Mouse (Mus musculus): Measurements from ENCODE around the gene Cdc34b. TPM values are rescaled to one million over a fixed set of nuclear protein-coding genes. Genes with fewer than 3 reads are reported as not detected.

The Cdc34b gene
- polyA plus RNA-seq, 1 experiment from 2014 or later: 0.15 TPM

GRCm38 (mm10) chr11:94791700-94792099 lies 50.1 kb downstream of the Cdc34b start:
- ATAC-seq (ENCODE audit: low FRiP score, low read depth): no peak
- no peak overlapping the region for H3K4me2 ChIP-seq (replicated peaks)
- no peaks in the 10 kb centered on the region for H3K27me3 ChIP-seq
- no peak overlapping the region for H3K27ac ChIP-seq (replicated peaks)
- no peak overlapping the region for H3K9ac ChIP-seq (replicated peaks)
- no peaks in the 10 kb centered on the region for H3K36me3 ChIP-seq
- H3K4me3 ChIP-seq: no peak overlapping the region
- H3K9me3 ChIP-seq: no peaks in the 10 kb centered on the region
- no peaks in the 10 kb centered on the region for H3K4me1 ChIP-seq

Other genes starting within 250 kb of the Cdc34b start
- gene Epn3, start 241.8 kb upstream of the Cdc34b start, polyA plus RNA-seq (2016; fragmentation: Nextera tagmentation; extraction: Ambion mirVana): 0.47 and 0.68 TPM in 2 replicates
- gene Mycbpap, start 220.0 kb upstream of the Cdc34b start, polyA plus RNA-seq (2016; fragmentation: Nextera tagmentation; extraction: Ambion mirVana): 2.9 and 4.9 TPM in 2 replicates
- gene Rsad1, start 192.5 kb upstream of the Cdc34b start, polyA plus RNA-seq (2016; fragmentation: Nextera tagmentation; extraction: Ambion mirVana): 4.3 and 5.4 TPM in 2 replicates
- 0.31 and 0.45 TPM in 2 replicates for gene Chad, start 176.7 kb upstream of the Cdc34b start, polyA plus RNA-seq (2016; fragmentation: Nextera tagmentation; extraction: Ambion mirVana)
- 3.1 and 3.7 TPM in 2 replicates for gene Acsf2, start 139.9 kb upstream of the Cdc34b start, polyA plus RNA-seq (2016; fragmentation: Nextera tagmentation; extraction: Ambion mirVana)
- 215 and 222 TPM in 2 replicates for gene Lrrc59, start 112.0 kb upstream of the Cdc34b start, polyA plus RNA-seq (2016; fragmentation: Nextera tagmentation; extraction: Ambion mirVana)
- 130 and 131 TPM in 2 replicates for gene Mrpl27, start 88.0 kb upstream of the Cdc34b start, polyA plus RNA-seq (2016; fragmentation: Nextera tagmentation; extraction: Ambion mirVana)
- gene Eme1, start 87.8 kb upstream of the Cdc34b start, polyA plus RNA-seq (2016; fragmentation: Nextera tagmentation; extraction: Ambion mirVana): 32.9 and 33.5 TPM in 2 replicates
- gene Xylt2, start 64.3 kb upstream of the Cdc34b start, polyA plus RNA-seq (2016; fragmentation: Nextera tagmentation; extraction: Ambion mirVana): 17.2 and 18.8 TPM in 2 replicates
- not detected in 2 replicates for gene Gm11541, start 37.3 kb upstream of the Cdc34b start, polyA plus RNA-seq (2016; fragmentation: Nextera tagmentation; extraction: Ambion mirVana)
- gene Tmem92, start 40.9 kb downstream of the Cdc34b start, polyA plus RNA-seq (2016; fragmentation: Nextera tagmentation; extraction: Ambion mirVana): not detected in 2 replicates
- gene Col1a1, start 194.4 kb downstream of the Cdc34b start, polyA plus RNA-seq (2016; fragmentation: Nextera tagmentation; extraction: Ambion mirVana): 405 and 569 TPM in 2 replicates
- not detected in 2 replicates for gene Hils1, start 225.8 kb downstream of the Cdc34b start, polyA plus RNA-seq (2016; fragmentation: Nextera tagmentation; extraction: Ambion mirVana)
- gene Sgca, start 234.5 kb downstream of the Cdc34b start, polyA plus RNA-seq (2016; fragmentation: Nextera tagmentation; extraction: Ambion mirVana): not detected in 2 replicates
- gene Ppp1r9b, start 249.3 kb downstream of the Cdc34b start, polyA plus RNA-seq (2016; fragmentation: Nextera tagmentation; extraction: Ambion mirVana): 15.7 and 17.7 TPM in 2 replicates

Measured in midbrain, embryonic 12.5 days (tissue).